Mouse (Mus musculus) liver, adult 2 months (tissue): ENCODE measurements around the gene Znfx1. TPM values are rescaled to one million over a fixed set of nuclear protein-coding genes. Genes with fewer than 3 reads are reported as not detected.

Experiments used
- DNase-seq: peaks from one replicate; pipeline ENCODE4 v3.0.0-alpha.2; 2011; ENCODE audit warnings: low read depth, low spot score; ENCODE audit errors: extremely low read depth
- H3K27ac ChIP-seq: fragments of 200-500 bp; replicated peaks from 2 replicates; pipeline ENCODE4 v1.5.1; 2012; ENCODE audit warnings: low read depth, mild to moderate bottlenecking, control low read depth, inconsistent platforms, low read length; ENCODE audit not compliant: insufficient read depth
- H3K27me3 ChIP-seq: fragments of 200-500 bp; 2 replicates; pipeline ENCODE4 v1.6.1; 2012; ENCODE audit warnings: mild to moderate bottlenecking, moderate library complexity, low read length, inconsistent platforms; ENCODE audit not compliant: control insufficient read depth, insufficient read depth
- H3K36me3 ChIP-seq: fragments of 200-500 bp; 2 replicates; pipeline ENCODE4 v1.6.1; 2012; ENCODE audit warnings: low read length, inconsistent platforms; ENCODE audit not compliant: control insufficient read depth, insufficient read depth
- H3K4me1 ChIP-seq: fragments of 200-500 bp; 2 replicates; pipeline ENCODE4 v1.6.1; 2011; ENCODE audit warnings: low read length; ENCODE audit not compliant: control insufficient read depth, insufficient read depth
- H3K4me3 ChIP-seq: fragments of 200-500 bp; 2 replicates; pipeline ENCODE4 v1.5.1; 2011; ENCODE audit warnings: low read depth, mild to moderate bottlenecking, control low read depth, low read length, moderate library complexity; ENCODE audit not compliant: insufficient read depth
- H3K79me2 ChIP-seq: fragments of 200-500 bp; 2 replicates; pipeline ENCODE4 v1.6.1; 2012; ENCODE audit warnings: inconsistent platforms, mild to moderate bottlenecking, low read length, moderate library complexity; ENCODE audit not compliant: control insufficient read depth, insufficient read depth
- H3K9ac ChIP-seq: fragments of 200-500 bp; 2 replicates; pipeline ENCODE4 v1.6.1; 2012; ENCODE audit warnings: low read depth, mild to moderate bottlenecking, control low read depth, inconsistent platforms, low read length
- CTCF ChIP-seq: fragments of 200-500 bp; IDR thresholded peaks from 2 replicates; pipeline ENCODE4 v1.5.1; 2011; ENCODE audit warnings: low read depth, low read length, control low read depth
- POLR2A ChIP-seq: fragments of 200-500 bp; IDR thresholded peaks from 2 replicates; pipeline ENCODE4 v1.6.1; 2011; ENCODE audit warnings: low read length, control low read depth; ENCODE audit not compliant: insufficient read depth; ENCODE audit errors: extremely low read depth
- WGBS: fragments of 180-500 bp; shearing (Covaris S2); methylation state at CpG from one replicate; pipeline ENCODE4 v1.1.7; 2018; 5-methylcytosine and 5-hydroxymethylcytosine counted together
- polyA plus RNA-seq: library from polyadenylated mRNA; depleted of rRNA; stranded (reverse); fragments of >200 nt; gene quantifications from 2 replicates; pipeline ENCODE4 v1.2.3, GENCODE M21; 2012; rRNA removed
- total RNA-seq: library from RNA; depleted of rRNA; stranded (reverse); fragments of >200 nt; gene quantifications from 2 replicates; pipeline ENCODE4 v1.2.3, GENCODE M21; 2014; rRNA removed

The Znfx1 gene
- 21.6 and 23.8 TPM in 2 replicates for total RNA-seq
- 20.5 and 23.3 TPM in 2 replicates for polyA plus RNA-seq

DNA sequence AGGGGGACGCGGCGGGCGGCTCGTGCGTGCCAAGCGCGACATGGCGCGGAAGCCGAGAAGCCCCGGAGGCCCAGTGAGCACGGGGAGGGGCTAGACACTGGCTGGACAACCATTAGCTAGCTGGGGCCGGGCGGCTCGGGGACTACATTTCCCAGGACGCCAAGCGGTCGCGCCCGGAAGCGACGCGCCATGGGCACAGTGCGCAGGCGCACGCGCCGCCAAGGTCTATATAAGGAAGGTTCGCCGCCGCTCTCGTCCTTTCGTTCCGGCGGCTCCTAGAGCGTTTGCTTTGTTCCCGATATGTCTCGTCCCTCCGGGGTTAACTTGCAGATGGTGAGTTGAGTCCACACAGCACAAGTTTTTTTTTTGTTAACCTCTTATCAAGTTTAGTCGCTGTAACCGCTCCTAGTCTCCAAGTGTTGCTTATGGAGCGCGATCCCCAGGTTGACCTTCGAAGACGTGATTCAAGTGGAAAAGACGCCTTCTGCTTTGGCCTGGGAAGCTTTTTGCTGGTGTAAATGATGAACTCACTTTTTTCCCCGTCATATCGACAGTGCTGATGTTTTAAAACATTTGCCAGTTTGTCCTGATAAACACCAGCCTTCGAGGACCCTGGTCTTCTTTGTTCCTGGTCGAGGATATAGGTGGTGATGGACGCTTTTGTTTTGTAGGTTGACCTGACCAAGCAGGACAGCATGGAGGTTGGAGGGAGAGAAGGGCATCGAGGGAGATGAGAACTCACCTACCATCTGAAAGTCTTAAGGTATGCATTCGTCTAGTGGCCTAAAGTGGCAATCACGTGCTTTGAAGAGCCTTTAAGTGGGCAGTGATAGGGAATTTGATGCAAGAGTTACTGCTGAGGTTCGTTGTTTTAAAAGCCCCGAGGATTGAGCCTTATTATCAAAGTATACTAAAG lies at the start of gene Znfx1:
Gene Znfx1, minus strand, starts transcription at position 51 of the 916 bp plus-strand sequence.
- Histone ChIP-seq H3K79me2 (peaks cover 10% of the 10 kb centered on the region; the same call in 1 of the 2 replicates), H3K27ac (peak within 1 kb of the TSS; percentile 84), H3K4me3 (peak within 1 kb of the TSS; percentile 91), H3K4me1 (peaks cover 19% of the 10 kb centered on the region), H3K36me3 (peaks cover 17% of the 10 kb centered on the region; the same call in 1 of the 2 replicates), H3K27me3 (no peaks in the 10 kb centered on the region), H3K9ac (peak within 1 kb of the TSS; percentile 91)
- WGBS: under 1% methylated on average over 54 of the region's 57 CpGs
- peak; percentile 74 for DNase-seq
- no peak for TF ChIP-seq CTCF
- TF ChIP-seq POLR2A: peak; percentile 99

GRCm38 (mm10) chr2:167112259-167112658 lies 49.4 kb upstream of the Znfx1 start:
- Histone ChIP-seq H3K27ac (no peak overlapping the region), H3K4me3 (no peak overlapping the region), H3K79me2 (no peaks in the 10 kb centered on the region), H3K9ac (no peak overlapping the region), H3K27me3 (no peaks in the 10 kb centered on the region), H3K36me3 (no peaks in the 10 kb centered on the region), H3K4me1 (no peaks in the 10 kb centered on the region)
- 67% methylated on average over 7 of the region's 7 CpGs for WGBS
- TF ChIP-seq CTCF (no peak), POLR2A (no peak)
- no peak for DNase-seq

DNA sequence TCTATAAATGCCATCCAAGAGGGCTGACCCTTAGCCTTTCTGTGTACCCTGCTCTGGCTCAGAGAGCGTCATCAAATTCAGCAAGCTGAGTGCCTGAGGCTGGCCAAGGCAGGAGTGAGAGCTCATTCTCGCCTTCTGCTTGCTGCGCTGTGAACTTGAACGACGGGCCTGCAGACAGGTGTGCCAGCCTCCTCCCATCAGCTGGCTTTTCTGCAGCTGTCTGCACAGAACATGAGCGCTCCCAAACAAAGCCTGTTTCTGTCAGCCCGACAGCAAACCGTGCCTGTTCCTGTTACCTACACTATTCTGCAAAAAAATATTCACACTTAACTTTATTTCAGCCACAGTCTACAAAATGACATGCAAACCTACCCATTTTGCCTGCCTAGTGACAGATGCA lies 46.7 kb upstream of the Znfx1 start:
- H3K27ac ChIP-seq: no peak overlapping the region
- no peaks in the 10 kb centered on the region for H3K27me3 ChIP-seq
- no peak for DNase-seq
- no peaks in the 10 kb centered on the region for H3K4me1 ChIP-seq
- no peak overlapping the region for H3K9ac ChIP-seq
- H3K36me3 ChIP-seq: no peaks in the 10 kb centered on the region
- H3K79me2 ChIP-seq: no peaks in the 10 kb centered on the region
- H3K4me3 ChIP-seq: no peak overlapping the region
- TF ChIP-seq POLR2A: no peak
- no peak for TF ChIP-seq CTCF
- 86% methylated on average over 8 of the region's 8 CpGs for WGBS

DNA sequence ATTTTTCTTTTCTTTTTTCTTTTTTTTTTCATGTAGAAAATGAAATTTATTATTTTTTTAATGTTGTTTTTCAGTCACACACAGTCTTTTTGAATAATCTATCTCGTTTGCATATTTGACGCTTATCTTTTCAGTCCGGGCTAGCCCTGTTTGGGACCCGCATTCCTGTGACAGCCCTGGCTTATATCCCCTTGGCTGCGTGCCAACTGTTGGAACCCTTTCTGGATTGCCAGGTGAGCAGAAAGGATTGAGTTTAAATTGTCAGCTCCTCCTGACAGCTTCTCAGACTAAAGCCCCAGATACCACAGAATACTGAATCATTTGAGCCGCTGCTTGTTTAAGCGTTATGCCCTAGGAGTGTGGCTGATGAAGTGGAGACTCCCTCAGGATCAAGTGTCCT lies 40.7 kb upstream of the Znfx1 start:
- no peaks in the 10 kb centered on the region for H3K79me2 ChIP-seq
- no peaks in the 10 kb centered on the region for H3K36me3 ChIP-seq
- 71% methylated on average over 7 of the region's 7 CpGs for WGBS
- no peak for TF ChIP-seq CTCF
- TF ChIP-seq POLR2A: no peak
- no peak overlapping the region for H3K27ac ChIP-seq
- DNase-seq: no peak
- H3K4me1 ChIP-seq: no peaks in the 10 kb centered on the region
- no peak overlapping the region for H3K4me3 ChIP-seq
- H3K27me3 ChIP-seq: no peaks in the 10 kb centered on the region
- no peak overlapping the region for H3K9ac ChIP-seq

DNA sequence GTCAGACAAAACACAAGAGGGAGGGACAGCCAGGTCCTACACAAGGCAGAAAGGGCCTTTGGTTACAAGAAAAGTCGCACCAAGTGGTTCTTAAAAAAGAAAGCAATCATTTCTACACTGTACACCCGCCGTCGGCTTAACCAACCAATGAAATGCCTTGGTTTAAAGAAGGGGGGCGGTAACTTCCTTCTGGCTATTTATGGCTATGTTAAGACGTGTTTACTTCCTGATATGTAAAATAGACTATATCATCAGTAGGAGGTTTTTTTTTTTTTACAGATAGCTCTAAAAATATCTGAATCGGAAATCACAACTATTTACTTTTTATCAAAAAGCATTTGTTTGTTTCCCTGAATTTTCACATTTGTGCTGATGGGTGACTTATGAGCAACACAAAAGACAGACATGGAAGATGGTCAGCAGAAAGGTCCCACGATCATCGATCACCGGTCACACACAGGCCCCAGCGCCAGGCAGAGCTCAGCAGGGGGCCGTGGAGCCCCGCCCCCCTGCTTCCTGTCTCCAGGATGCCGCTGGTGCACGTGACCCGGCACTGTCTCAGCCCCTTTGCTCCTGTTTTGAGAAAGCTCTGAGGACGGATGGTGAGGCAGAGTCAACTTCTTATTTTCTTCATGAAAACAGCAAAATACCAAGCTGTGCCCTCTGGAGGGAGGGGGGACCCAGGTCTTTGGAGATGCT lies 39.1 kb upstream of the Znfx1 start:
- no peaks in the 10 kb centered on the region for H3K79me2 ChIP-seq
- H3K27me3 ChIP-seq: no peaks in the 10 kb centered on the region
- 59% methylated on average over 17 of the region's 17 CpGs for WGBS
- TF ChIP-seq CTCF (no peak), POLR2A (no peak)
- no peaks in the 10 kb centered on the region for H3K4me1 ChIP-seq
- H3K27ac ChIP-seq: no peak overlapping the region
- no peak overlapping the region for H3K9ac ChIP-seq
- no peaks in the 10 kb centered on the region for H3K36me3 ChIP-seq
- DNase-seq: peak; percentile 21
- peak overlapping the region; percentile 29; the same call in 1 of the 2 replicates for H3K4me3 ChIP-seq
